Mouse (Mus musculus) Patski (cell line): ENCODE data around the gene Rnf25. TPM values are rescaled to one million over a fixed set of nuclear protein-coding genes. Genes with fewer than 3 reads are reported as not detected.
A peak's percentile ranks its signal among the peaks of the same experiment; 100 is the strongest.

Experiments
- ATAC-seq: fragments of 100-300 bp; one replicate; pipeline ENCODE4 v1.8.0; 2021
- CTCF ChIA-PET: fragments of 350-600 bp; sonication (Branson Sonifier 250); formaldehyde crosslinking; loops from one replicate; lab custom pipeline; 2022; ENCODE audit warnings: inconsistent platforms; lab: Charles Lee
- POLR2A ChIA-PET: fragments of 350-600 bp; sonication (Branson Sonifier 250); formaldehyde crosslinking; loops from one replicate; lab custom pipeline; 2022; ENCODE audit warnings: antibody characterized with exemption, inconsistent platforms; lab: Charles Lee
- DNase-seq: peaks from one replicate; pipeline ENCODE4 v3.0.0-alpha.2; 2011; ENCODE audit warnings: low read depth, low spot score
- H3K27me3 ChIP-seq: fragments of 371-371 bp; one replicate; pipeline ENCODE4 v1.5.1; 2021
- CTCF ChIP-seq: fragments of 100-300 bp; IDR thresholded peaks from one replicate; pipeline ENCODE4 v1.5.1; 2021
- in situ Hi-C: fragments of 300-500 bp; cut with MboI; formaldehyde crosslinking; loops from 3 replicates; pipeline ENCODE4 v1.11.1; 2018; ENCODE audit warnings: low pct_unique_long_range_greater_than_20kb, mixed read lengths
- polyA plus RNA-seq: library from polyadenylated mRNA; unstranded; gene quantifications from one replicate; pipeline ENCODE4 v1.2.3, GENCODE M21; 2021

Gene Rnf25
- polyA plus RNA-seq, 1 experiment from 2014 or later = 60.1 TPM

DNA sequence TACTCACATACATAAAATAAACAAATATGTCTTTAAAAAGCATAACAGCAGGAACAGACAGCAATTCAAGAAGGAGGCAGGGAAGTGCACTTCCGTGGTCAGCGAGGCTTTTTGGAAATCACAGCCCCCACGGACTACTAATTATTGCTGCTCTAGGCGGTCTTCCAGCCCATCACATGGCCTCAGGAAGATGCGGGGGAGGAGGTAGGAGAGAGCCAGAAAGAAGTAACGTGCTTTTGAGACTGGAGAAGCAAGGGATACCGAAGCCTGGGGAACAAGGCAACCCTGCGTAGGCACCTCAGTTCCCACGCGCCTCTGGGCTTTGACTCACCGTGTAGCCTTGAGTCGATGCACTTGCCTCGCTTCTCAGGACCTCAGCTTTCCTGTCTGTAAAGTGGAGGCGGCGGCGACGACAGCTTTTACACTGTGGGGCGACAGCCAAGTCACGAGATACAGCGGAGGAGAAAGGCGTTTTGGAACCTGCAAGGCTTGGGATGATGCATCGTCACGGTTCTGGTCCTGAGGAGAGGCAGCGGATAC is 13.9 kb downstream of the Rnf25 start:
- ChIA-PET CTCF (no interaction called here), POLR2A (interaction anchor here (2.3 kb wide), 1 partner anchor 14 kb away, joined by 9 read pairs; the partner anchor contains the start of genes Rnf25 and Stk36)
- no peak for DNase-seq
- H3K27me3 ChIP-seq = no peaks in the 10 kb centered on the region
- no peak for TF ChIP-seq CTCF
- peak; percentile 2 for ATAC-seq
- in situ Hi-C loops = no loop called here

DNA sequence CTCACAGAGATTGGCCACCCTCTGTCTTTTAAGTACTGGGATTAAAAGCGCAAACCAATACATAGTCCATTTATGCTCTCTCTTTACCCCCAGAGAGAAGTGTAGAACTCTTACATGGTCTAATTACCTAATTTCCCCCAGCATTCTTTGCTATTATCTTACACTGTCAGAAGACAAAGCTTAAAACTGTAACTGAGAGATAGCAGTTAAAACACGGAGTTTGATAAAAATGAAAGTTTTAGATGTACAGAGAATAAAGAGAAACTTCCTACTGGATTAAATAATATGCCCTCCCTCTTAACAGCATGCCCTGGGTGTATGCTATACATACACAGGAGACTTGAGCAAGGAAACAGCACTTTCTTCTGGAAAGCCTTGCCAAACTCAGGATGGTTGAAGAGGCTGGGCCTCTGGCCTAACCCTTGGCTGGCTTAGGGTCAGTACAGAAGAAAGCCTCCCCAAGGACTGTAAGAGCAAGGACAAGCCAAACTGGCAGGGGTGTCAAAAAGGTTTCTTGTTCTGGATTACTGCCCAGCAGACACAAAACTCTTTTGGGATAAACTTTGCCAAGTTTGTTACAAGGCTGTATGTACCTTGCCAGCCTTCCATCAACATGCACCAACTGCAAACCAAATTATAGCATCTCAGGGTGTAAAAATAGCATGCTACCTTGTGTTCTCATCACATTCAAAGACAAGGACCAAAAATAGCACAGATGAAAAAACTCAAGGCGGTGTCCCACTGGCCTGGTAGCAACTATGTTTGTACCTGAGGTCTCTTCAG is 16.4 kb downstream of the Rnf25 start:
- ChIA-PET CTCF (no interaction called here), POLR2A (interaction anchor here (1.2 kb wide), 1 partner anchor 32 kb away, joined by 4 read pairs; no protein-coding TSS in a partner anchor)

DNA sequence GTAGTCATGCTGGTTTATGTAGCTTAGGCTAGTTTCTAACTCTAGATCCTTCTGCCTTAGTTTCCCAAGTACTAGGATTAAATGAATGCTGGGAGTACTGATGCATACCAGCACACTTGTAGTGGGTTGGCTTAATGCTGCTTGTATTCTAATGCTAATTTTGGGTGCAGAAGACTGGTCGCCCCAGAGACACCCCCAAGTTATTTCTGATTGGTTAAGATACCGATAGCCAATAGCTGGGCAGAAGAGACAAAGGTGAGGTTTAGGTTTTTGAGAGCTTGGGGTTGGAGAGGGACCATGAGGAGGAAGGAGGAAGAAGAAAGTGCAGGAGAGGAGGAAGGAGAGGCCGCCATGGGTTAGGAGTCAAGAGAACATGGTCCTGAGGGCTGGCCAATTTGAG is 18.6 kb downstream of the Rnf25 start:
- no peak for DNase-seq
- in situ Hi-C loops = no loop called here
- no peak for TF ChIP-seq CTCF
- H3K27me3 ChIP-seq = no peaks in the 10 kb centered on the region
- CTCF ChIA-PET = no interaction called here
- no peak for ATAC-seq
- POLR2A ChIA-PET = no interaction called here

More for the DNA sequence above, 16.4 kb downstream of the Rnf25 start:
- no peaks in the 10 kb centered on the region for H3K27me3 ChIP-seq
- DNase-seq = no peak
- no peak for ATAC-seq
- TF ChIP-seq CTCF = no peak
- in situ Hi-C loops = no loop called here

DNA sequence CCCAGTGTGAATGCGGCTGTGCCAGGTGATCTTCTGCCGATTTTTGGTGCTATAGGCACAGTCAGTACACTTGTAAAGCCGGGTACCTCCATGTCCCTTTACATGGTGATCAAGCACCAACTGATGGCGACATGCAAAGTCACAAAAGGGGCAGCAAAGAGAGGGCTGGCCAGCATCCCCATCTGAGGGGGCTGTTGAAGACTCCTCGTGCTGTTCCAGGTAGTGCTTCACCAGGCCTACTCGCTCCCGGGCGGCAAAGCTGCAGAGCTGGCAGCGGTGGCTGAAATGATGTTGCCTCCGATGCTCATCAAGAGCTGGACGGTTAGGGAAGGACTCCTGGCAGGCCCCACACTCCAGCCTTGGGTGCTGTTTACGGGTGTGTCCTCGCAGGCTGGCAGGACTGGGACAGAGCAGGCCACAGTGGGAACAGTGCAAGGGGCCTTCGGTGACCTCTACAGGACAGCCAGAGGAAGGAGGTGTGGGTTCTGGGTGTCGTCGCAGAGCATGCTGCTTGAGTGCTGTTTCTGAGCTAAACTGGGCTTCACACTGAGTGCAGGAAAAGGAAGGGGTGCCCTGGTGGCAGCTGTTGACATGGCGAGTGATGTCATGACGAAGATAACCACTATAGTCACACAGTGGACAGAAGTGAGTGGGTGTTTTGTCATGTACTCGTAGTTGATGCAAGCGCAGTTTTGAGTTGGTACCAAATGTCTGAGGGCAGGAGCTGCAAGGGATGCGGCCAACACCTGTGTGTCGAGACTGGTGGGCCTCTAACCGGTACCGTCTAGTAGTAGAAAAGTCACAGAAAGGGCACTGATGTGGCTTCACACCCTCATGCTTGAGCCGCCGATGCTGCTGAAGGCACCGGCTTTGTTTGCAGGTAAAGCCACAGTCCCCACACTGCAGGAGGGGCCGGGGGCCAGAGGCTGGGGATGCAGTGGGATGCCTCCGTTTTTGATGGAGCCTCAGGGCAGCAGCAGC is 31.2 kb downstream of the Rnf25 start:
- DNase-seq = no peak
- H3K27me3 ChIP-seq = no peaks in the 10 kb centered on the region
- ATAC-seq = no peak
- in situ Hi-C loops = no loop called here
- TF ChIP-seq CTCF = no peak
- ChIA-PET POLR2A (no interaction called here), CTCF (interaction anchor here (1.5 kb wide), 1 partner anchor 7 kb away, joined by 3 read pairs; no protein-coding TSS in a partner anchor)

DNA sequence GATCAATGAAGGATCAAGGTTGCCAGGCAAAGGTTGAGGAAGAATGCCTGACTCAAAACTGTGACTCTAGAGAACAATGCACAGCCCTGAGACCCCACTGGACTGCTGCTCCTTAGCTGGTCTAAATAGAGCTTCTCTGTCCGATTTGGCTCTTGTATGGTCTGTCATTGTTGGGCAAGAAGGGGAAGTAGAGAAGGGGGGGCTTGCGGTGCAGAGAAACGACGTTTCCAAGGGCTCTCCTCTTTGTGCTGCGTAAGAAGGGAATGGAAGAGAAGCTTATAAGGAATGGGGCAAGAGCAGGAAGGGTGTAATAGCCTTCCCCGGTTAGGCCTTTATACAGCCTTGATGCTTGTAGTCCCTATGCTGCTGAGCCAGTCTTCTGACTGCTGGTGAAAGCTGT is 35.4 kb downstream of the Rnf25 start:
- TF ChIP-seq CTCF = no peak
- no peak for ATAC-seq
- no peak for DNase-seq
- no peaks in the 10 kb centered on the region for H3K27me3 ChIP-seq
- CTCF ChIA-PET = no interaction called here
- in situ Hi-C loops = no loop called here
- POLR2A ChIA-PET = no interaction called here

DNA sequence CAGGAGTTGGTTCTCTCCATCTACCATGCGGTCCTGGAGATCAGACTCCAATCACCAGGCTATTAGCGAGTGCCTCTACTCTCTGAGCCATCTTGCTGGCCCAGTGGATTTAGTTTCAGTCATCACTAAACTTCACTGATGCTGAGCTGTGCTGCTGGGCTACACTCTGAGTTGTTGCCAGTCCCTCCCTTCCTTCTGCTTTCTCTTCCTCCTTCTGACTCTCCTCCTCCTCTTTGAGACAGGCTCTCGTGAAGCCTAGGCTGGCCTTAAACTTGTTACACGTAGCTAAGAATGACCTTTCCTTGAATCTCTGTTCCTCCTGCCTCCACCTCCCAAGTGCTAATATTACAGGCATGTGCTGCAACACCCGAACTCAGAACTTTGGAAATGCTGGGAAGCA is 42.1 kb downstream of the Rnf25 start:
- DNase-seq = no peak
- no peaks in the 10 kb centered on the region for H3K27me3 ChIP-seq
- in situ Hi-C loops = no loop called here
- no peak for ATAC-seq
- POLR2A ChIA-PET = no interaction called here
- TF ChIP-seq CTCF = no peak
- CTCF ChIA-PET = no interaction called here

DNA sequence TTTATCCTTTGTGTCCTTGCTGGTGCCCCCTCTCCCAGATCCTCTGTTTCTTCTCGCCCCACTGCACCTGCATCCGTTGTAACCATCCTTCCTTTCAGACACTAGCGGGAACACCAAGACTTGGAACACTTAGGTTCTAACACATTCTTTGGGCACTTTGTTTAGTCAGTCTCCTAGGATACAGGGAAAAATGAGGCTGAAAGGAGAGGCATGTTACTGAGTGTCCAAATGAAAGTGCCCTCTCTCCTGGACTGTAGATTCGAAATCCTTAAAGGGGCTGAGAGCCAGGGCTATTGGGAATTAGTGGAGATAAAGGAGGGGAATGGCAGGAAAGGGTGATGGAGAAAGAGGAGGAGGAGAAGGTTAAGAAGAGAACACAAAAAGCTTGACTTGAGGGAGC is 57.0 kb downstream of the Rnf25 start, which contains the start of gene Usp37:
Gene Usp37 (minus strand): TSS at position 101 of the 400 bp plus-strand sequence.
- ATAC-seq = no peak
- TF ChIP-seq CTCF = no peak
- in situ Hi-C loops = no loop called here
- peaks cover 25% of the 10 kb centered on the region for H3K27me3 ChIP-seq
- no peak for DNase-seq
- ChIA-PET POLR2A (no interaction called here), CTCF (no interaction called here)

Other genes with a start within 250 kb of the Rnf25 start
- 2.2 TPM for gene Catip, start 239.3 kb downstream of the Rnf25 start, polyA plus RNA-seq
- 0.10 TPM for gene Slc11a1, start 226.2 kb downstream of the Rnf25 start, polyA plus RNA-seq
- gene Ctdsp1, start 209.9 kb downstream of the Rnf25 start, polyA plus RNA-seq = 81.9 TPM
- 0.13 TPM for gene Vil1, start 192.0 kb downstream of the Rnf25 start, polyA plus RNA-seq
- 43.5 TPM for gene Cnot9, start 95.3 kb downstream of the Rnf25 start, polyA plus RNA-seq
- 0.83 TPM for gene Plcd4, start 58.5 kb downstream of the Rnf25 start, polyA plus RNA-seq
- 8.4 TPM for gene Usp37, start 57.1 kb downstream of the Rnf25 start, polyA plus RNA-seq
- 14.9 TPM for gene Zfp142, start 13.2 kb downstream of the Rnf25 start, polyA plus RNA-seq
- 24.9 TPM for gene Bcs1l, start 13.1 kb downstream of the Rnf25 start, polyA plus RNA-seq
- 12.5 TPM for gene Stk36, start within 50 bp of the Rnf25 start, polyA plus RNA-seq
- 23.6 TPM for gene Ttll4, start 60.3 kb upstream of the Rnf25 start, polyA plus RNA-seq
- not detected for gene Cyp27a1, start 112.2 kb upstream of the Rnf25 start, polyA plus RNA-seq
- not detected for gene Prkag3, start 147.8 kb upstream of the Rnf25 start, polyA plus RNA-seq
- not detected for gene Wnt6, start 170.5 kb upstream of the Rnf25 start, polyA plus RNA-seq
- gene Wnt10a, start 190.1 kb upstream of the Rnf25 start, polyA plus RNA-seq = not detected